Mouse (Mus musculus) granulocyte monocyte progenitor cell, adult 5-6 weeks (primary cell): ENCODE measurements at regions not wholly inside any gene's neighbourhood (a gene's known extent, or its start where the extent isn't known, plus 50 kb on each side); places are given as distances from the start of the nearest gene placed in this dataset.

Experiments
- ATAC-seq: replicated peaks from 2 replicates; pipeline ENCODE4 v1.8.0; 2016; ENCODE audit warnings: mild to moderate bottlenecking, moderate TSS enrichment, inconsistent platforms; ENCODE audit not compliant: poor library complexity, severe bottlenecking

- ATAC-seq = no peak
Observed at GRCm38 (mm10) chr11:23169742-23170428, 86.0 kb upstream of the Xpo1 start.

DNA sequence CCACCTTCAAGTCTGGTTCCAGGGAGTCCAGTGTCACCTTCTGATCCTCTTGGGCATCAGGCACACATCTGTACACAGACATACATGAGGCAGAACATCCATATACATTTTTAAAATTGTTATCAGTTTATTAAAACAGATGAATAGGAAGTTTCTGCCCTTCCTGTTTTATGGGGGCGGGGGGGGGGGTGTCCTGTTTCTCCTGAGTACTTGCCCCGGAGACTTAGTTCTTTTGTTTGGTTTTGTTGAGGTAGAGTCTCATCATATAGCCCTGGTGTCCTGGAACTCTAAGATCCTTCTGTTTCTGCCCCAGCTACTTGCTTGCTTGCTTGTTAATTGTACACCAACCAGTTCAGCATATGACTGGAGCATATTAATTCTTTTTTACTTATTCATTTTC is 85.0 kb upstream of the Xpo1 start:
- no peak for ATAC-seq

GRCm38 (mm10) chr11:23171760-23172159 is 84.1 kb upstream of the Xpo1 start:
- no peak for ATAC-seq

DNA sequence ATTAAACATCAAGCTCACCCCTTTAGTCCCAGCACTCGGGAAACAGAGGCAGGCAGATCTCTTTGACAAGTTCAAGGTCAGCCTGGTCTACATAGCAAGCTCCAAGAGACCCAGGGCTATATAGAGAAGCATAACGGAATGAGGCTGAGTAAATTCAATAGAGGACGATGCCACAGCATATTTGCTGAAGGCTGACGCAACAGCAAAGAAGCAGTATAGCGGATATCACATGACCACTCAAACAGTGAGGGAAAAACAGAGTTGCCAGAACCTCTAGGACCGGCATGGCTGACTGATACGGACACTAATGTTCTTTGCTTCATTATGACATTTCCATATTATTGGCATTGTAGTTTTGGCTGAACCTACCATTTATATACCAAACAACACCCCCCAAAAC is 74.2 kb upstream of the Xpo1 start:
- ATAC-seq = no peak

- no peak for ATAC-seq
Observed at GRCm38 (mm10) chr11:23185211-23185610, 70.6 kb upstream of the Xpo1 start.

DNA sequence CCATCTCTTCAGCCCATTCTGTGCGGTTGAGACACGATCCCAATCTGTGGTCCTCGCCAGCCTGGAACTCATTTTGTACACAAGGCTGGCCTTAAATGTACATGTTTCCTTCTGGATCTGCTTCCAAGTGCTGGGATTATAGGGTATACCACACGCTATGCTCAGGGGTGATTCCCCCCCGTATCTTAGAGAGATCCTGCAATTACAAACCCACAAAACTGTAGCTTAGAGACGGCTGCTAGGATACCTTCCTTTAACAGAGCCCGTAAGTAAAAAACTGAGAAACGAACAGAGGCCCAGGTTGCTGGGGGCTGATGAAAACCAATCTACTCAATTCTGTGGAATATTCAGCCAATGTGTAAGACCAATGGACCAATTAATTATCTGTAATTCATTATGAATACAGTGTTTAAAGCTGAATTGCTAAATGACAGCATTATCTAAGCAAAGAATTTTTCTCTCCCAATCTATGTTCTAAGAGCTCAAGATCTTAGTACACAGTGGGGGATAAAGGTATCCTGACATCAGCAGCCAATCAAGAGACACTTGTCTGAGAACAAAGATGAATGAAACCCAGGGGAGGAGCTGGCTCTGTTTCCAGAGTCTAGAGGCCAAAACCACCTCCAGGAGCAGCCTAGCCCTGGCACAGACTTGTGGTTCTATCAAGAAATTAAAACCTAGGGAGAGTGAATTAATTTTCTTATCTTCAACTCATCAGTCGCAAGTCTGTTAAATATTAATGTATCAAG is 54.0 kb upstream of the Xpo1 start:
- no peak for ATAC-seq

DNA sequence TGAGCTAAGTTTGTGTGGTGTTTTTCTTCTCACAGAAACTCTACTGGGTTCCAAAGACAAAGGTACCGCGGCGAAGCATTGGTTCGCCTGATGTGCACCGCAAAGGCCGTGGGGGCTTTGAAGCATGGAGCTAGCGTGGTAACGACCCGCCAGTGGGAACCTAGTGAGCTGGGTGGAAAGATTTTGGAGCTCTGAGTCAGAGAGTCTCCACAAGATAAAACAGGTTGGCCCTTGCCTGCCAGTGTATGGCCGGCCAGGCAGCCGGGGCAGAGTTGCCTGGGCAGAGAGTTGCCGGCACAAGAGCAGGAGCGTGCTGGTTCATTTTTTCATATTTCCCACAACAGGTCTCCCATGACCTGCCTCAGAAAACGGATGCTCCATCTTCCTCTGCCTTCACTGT is 52.3 kb upstream of the Xpo1 start:
- no peak for ATAC-seq

DNA sequence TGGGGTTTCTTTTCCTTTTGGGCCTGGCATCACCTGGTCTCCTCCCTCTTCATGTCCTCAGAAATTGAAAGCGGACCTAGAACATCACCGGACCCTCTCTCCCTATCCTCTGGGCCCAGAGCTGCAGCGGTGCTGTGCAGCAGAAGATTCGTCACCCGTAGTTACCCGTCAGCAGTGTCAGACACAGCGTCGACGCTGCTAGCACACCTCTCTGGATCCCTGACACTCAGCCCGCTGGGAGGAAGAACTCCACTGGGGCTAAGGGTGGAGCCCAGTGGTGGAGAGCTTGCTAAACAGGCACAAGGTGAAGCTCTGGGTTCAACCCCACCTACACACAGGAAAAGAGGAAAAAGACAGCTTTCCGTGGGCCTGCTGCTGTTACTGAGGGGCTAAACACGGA is 51.8 kb upstream of the Xpo1 start:
- ATAC-seq = no peak
